Mouse (Mus musculus) liver, adult 2 months (tissue): ENCODE measurements at regions not wholly inside any gene's neighbourhood (a gene's known extent, or its start where the extent isn't known, plus 50 kb on each side); places are given as distances from the start of the nearest gene placed in this dataset.
A peak's percentile ranks its signal among the peaks of the same experiment; 100 is the strongest.

Experiments
- DNase-seq: peaks from one replicate; pipeline ENCODE4 v3.0.0-alpha.2; 2011; ENCODE audit warnings: low read depth, low spot score; ENCODE audit errors: extremely low read depth
- H3K27ac ChIP-seq: fragments of 200-500 bp; replicated peaks from 2 replicates; pipeline ENCODE4 v1.5.1; 2012; ENCODE audit warnings: low read depth, mild to moderate bottlenecking, control low read depth, inconsistent platforms, low read length; ENCODE audit not compliant: insufficient read depth
- H3K27me3 ChIP-seq: fragments of 200-500 bp; 2 replicates; pipeline ENCODE4 v1.6.1; 2012; ENCODE audit warnings: mild to moderate bottlenecking, moderate library complexity, low read length, inconsistent platforms; ENCODE audit not compliant: control insufficient read depth, insufficient read depth
- H3K36me3 ChIP-seq: fragments of 200-500 bp; 2 replicates; pipeline ENCODE4 v1.6.1; 2012; ENCODE audit warnings: low read length, inconsistent platforms; ENCODE audit not compliant: control insufficient read depth, insufficient read depth
- H3K4me1 ChIP-seq: fragments of 200-500 bp; 2 replicates; pipeline ENCODE4 v1.6.1; 2011; ENCODE audit warnings: low read length; ENCODE audit not compliant: control insufficient read depth, insufficient read depth
- H3K4me3 ChIP-seq: fragments of 200-500 bp; 2 replicates; pipeline ENCODE4 v1.5.1; 2011; ENCODE audit warnings: low read depth, mild to moderate bottlenecking, control low read depth, low read length, moderate library complexity; ENCODE audit not compliant: insufficient read depth
- H3K79me2 ChIP-seq: fragments of 200-500 bp; 2 replicates; pipeline ENCODE4 v1.6.1; 2012; ENCODE audit warnings: inconsistent platforms, mild to moderate bottlenecking, low read length, moderate library complexity; ENCODE audit not compliant: control insufficient read depth, insufficient read depth
- H3K9ac ChIP-seq: fragments of 200-500 bp; 2 replicates; pipeline ENCODE4 v1.6.1; 2012; ENCODE audit warnings: low read depth, mild to moderate bottlenecking, control low read depth, inconsistent platforms, low read length
- CTCF ChIP-seq: fragments of 200-500 bp; IDR thresholded peaks from 2 replicates; pipeline ENCODE4 v1.5.1; 2011; ENCODE audit warnings: low read depth, low read length, control low read depth
- POLR2A ChIP-seq: fragments of 200-500 bp; IDR thresholded peaks from 2 replicates; pipeline ENCODE4 v1.6.1; 2011; ENCODE audit warnings: low read length, control low read depth; ENCODE audit not compliant: insufficient read depth; ENCODE audit errors: extremely low read depth
- WGBS: fragments of 180-500 bp; shearing (Covaris S2); methylation state at CpG from one replicate; pipeline ENCODE4 v1.1.7; 2018; 5-methylcytosine and 5-hydroxymethylcytosine counted together

DNA sequence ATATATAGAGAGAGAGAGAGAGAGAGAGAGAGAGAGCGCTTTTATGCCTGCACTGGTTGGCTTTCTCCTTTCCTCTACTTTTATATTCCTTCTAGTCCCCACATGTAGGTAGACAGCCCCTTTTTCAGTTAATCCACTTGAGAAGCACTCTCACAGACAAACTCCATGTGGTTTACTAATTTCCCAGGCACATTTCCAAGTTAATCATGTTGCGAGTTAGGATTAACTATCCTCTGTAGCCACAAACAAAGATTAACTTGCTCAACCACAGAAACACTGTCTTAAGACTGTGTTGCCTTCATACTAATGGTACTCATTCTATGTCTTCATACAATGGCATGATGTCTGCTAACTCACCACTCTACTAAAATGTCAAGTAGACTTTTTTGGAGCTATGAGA is 548.0 kb downstream of the Pdcd6ip start:
- no peaks in the 10 kb centered on the region for H3K4me1 ChIP-seq
- H3K36me3 ChIP-seq = no peaks in the 10 kb centered on the region
- no peak overlapping the region for H3K27ac ChIP-seq
- H3K4me3 ChIP-seq = no peak overlapping the region
- H3K79me2 ChIP-seq = no peaks in the 10 kb centered on the region
- no peak for TF ChIP-seq CTCF
- no peak for TF ChIP-seq POLR2A
- H3K9ac ChIP-seq = no peak overlapping the region
- no peaks in the 10 kb centered on the region for H3K27me3 ChIP-seq
- 95% methylated on average over 2 of the region's 2 CpGs for WGBS
- no peak for DNase-seq

- Histone ChIP-seq H3K27me3 (no peaks in the 10 kb centered on the region), H3K79me2 (no peaks in the 10 kb centered on the region), H3K27ac (no peak overlapping the region), H3K36me3 (no peaks in the 10 kb centered on the region), H3K4me1 (no peaks in the 10 kb centered on the region), H3K9ac (no peak overlapping the region), H3K4me3 (no peak overlapping the region)
- WGBS = 90% methylated on average over 6 of the region's 6 CpGs
- no peak for TF ChIP-seq CTCF
- no peak for TF ChIP-seq POLR2A
- no peak for DNase-seq
Measured at GRCm38 (mm10) chr9:113158080-113158479, 550.0 kb downstream of the Pdcd6ip start.

GRCm38 (mm10) chr9:113157474-113158076 is 550.5 kb downstream of the Pdcd6ip start:
- H3K4me1 ChIP-seq = no peaks in the 10 kb centered on the region
- no peaks in the 10 kb centered on the region for H3K27me3 ChIP-seq
- no peaks in the 10 kb centered on the region for H3K36me3 ChIP-seq
- DNase-seq = no peak
- TF ChIP-seq POLR2A = no peak
- no peak for TF ChIP-seq CTCF
- no peak overlapping the region for H3K27ac ChIP-seq
- H3K9ac ChIP-seq = no peak overlapping the region
- WGBS = 87% methylated on average over 17 of the region's 17 CpGs
- no peak overlapping the region for H3K4me3 ChIP-seq
- no peaks in the 10 kb centered on the region for H3K79me2 ChIP-seq

- Histone ChIP-seq H3K79me2 (no peaks in the 10 kb centered on the region), H3K36me3 (no peaks in the 10 kb centered on the region), H3K4me1 (no peaks in the 10 kb centered on the region), H3K27me3 (no peaks in the 10 kb centered on the region), H3K27ac (no peak overlapping the region), H3K9ac (no peak overlapping the region), H3K4me3 (no peak overlapping the region)
- TF ChIP-seq POLR2A (no peak), CTCF (peak; percentile 58)
- WGBS = 39% methylated on average over 3 of the region's 3 CpGs
- no peak for DNase-seq
Measured at GRCm38 (mm10) chr9:113156707-113157106, 551.4 kb downstream of the Pdcd6ip start.

DNA sequence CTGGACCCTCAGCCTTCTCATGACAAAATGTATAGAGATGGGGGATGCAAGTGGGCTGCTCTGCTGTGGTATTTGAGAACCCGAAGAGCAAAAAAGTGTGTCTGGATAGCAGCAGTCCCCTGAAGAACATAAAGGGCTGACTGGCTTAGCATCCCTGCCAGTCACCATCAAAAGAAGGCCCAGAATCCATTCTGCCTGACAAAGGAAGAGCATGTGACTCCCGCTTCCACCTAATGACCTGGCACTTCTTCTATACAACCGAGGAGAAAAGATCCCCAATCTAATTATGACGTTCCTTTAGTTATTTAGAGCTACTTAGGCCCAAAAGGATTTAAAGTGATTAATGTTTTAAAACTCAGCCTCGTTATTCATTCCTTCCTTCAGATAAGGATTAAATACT is 559.0 kb downstream of the Pdcd6ip start:
- 71% methylated on average over 5 of the region's 5 CpGs for WGBS
- Histone ChIP-seq H3K4me3 (no peak overlapping the region), H3K79me2 (no peaks in the 10 kb centered on the region), H3K4me1 (no peaks in the 10 kb centered on the region; the same call in 1 of the 2 replicates), H3K27ac (no peak overlapping the region), H3K27me3 (no peaks in the 10 kb centered on the region), H3K36me3 (no peaks in the 10 kb centered on the region), H3K9ac (no peak overlapping the region)
- no peak for DNase-seq
- TF ChIP-seq CTCF = no peak
- TF ChIP-seq POLR2A = no peak

GRCm38 (mm10) chr9:113146571-113146970 is 561.5 kb downstream of the Pdcd6ip start:
- H3K27me3 ChIP-seq = no peaks in the 10 kb centered on the region

More at GRCm38 (mm10) chr9:113146571-113146970, 561.5 kb downstream of the Pdcd6ip start:
- H3K36me3 ChIP-seq = no peaks in the 10 kb centered on the region
- no peak for TF ChIP-seq CTCF
- TF ChIP-seq POLR2A = no peak
- peak; percentile 71 for DNase-seq
- H3K9ac ChIP-seq = no peak overlapping the region
- 12% methylated on average over 2 of the region's 2 CpGs for WGBS
- no peak overlapping the region for H3K4me3 ChIP-seq
- H3K27ac ChIP-seq = no peak overlapping the region
- H3K79me2 ChIP-seq = no peaks in the 10 kb centered on the region
- no peaks in the 10 kb centered on the region; the same call in 1 of the 2 replicates for H3K4me1 ChIP-seq
